Mouse (Mus musculus): Measurements from ENCODE around the gene Ppp1r2. TPM values are rescaled to one million over a fixed set of nuclear protein-coding genes. Genes with fewer than 3 reads are reported as not detected.

The Ppp1r2 gene
- polyA plus RNA-seq, 1 experiment = 31.7 TPM

GRCm38 (mm10) chr16:31210453-31210852 is 64.6 kb downstream of the Ppp1r2 start:
- no peak for DNase-seq
- peaks cover 9% of the 10 kb centered on the region for H3K4me1 ChIP-seq (replicated peaks; ENCODE audit: control insufficient read depth, insufficient read depth, low read length)
- TF ChIP-seq CTCF (IDR thresholded peaks at IDR 0.05; ENCODE audit: borderline replicate concordance, control insufficient read depth, extremely low read depth, insufficient read depth, low read length, poor library complexity) (no peak), POLR2A (IDR thresholded peaks at IDR 0.05; ENCODE audit: control insufficient read depth, extremely low read depth, insufficient read depth, low read length, poor library complexity) (no peak)
- H3K4me3 ChIP-seq (ENCODE audit: control insufficient read depth, insufficient read depth, low read length) = no peak overlapping the region
- WGBS = 45% methylated on average over 4 of the region's 4 CpGs
- no peaks in the 10 kb centered on the region for H3K36me3 ChIP-seq (ENCODE audit: control insufficient read depth, insufficient read depth, low read length)
- H3K27me3 ChIP-seq (ENCODE audit: control insufficient read depth, insufficient read depth, low read length) = no peaks in the 10 kb centered on the region
- no peak overlapping the region for H3K27ac ChIP-seq (ENCODE audit: control insufficient read depth, insufficient read depth, low read length)

- Histone ChIP-seq H3K27me3 (ENCODE audit: control insufficient read depth, insufficient read depth, low read length) (no peaks in the 10 kb centered on the region), H3K27ac (ENCODE audit: control insufficient read depth, insufficient read depth, low read length) (no peak overlapping the region), H3K36me3 (ENCODE audit: control insufficient read depth, insufficient read depth, low read length) (no peaks in the 10 kb centered on the region), H3K4me1 (replicated peaks; ENCODE audit: control insufficient read depth, insufficient read depth, low read length) (peaks cover 9% of the 10 kb centered on the region), H3K4me3 (ENCODE audit: control insufficient read depth, insufficient read depth, low read length) (no peak overlapping the region)
- 3% methylated on average over 5 of the region's 5 CpGs for WGBS
- DNase-seq = no peak
- TF ChIP-seq CTCF (IDR thresholded peaks at IDR 0.05; ENCODE audit: borderline replicate concordance, control insufficient read depth, extremely low read depth, insufficient read depth, low read length, poor library complexity) (no peak), POLR2A (IDR thresholded peaks at IDR 0.05; ENCODE audit: control insufficient read depth, extremely low read depth, insufficient read depth, low read length, poor library complexity) (no peak)
These were observed 65.2 kb downstream of the Ppp1r2 start for GRCm38 (mm10) chr16:31209911-31210310.

GRCm38 (mm10) chr16:31205726-31206125 is 69.4 kb downstream of the Ppp1r2 start:
- no peak overlapping the region for H3K4me3 ChIP-seq (ENCODE audit: control insufficient read depth, insufficient read depth, low read length)
- peaks cover 9% of the 10 kb centered on the region for H3K4me1 ChIP-seq (replicated peaks; ENCODE audit: control insufficient read depth, insufficient read depth, low read length)
- no peaks in the 10 kb centered on the region for H3K27me3 ChIP-seq (ENCODE audit: control insufficient read depth, insufficient read depth, low read length)
- H3K27ac ChIP-seq (ENCODE audit: control insufficient read depth, insufficient read depth, low read length) = no peak overlapping the region
- H3K36me3 ChIP-seq (ENCODE audit: control insufficient read depth, insufficient read depth, low read length) = no peaks in the 10 kb centered on the region
- DNase-seq = no peak
- TF ChIP-seq CTCF (IDR thresholded peaks at IDR 0.05; ENCODE audit: borderline replicate concordance, control insufficient read depth, extremely low read depth, insufficient read depth, low read length, poor library complexity) = no peak
- no peak for TF ChIP-seq POLR2A (IDR thresholded peaks at IDR 0.05; ENCODE audit: control insufficient read depth, extremely low read depth, insufficient read depth, low read length, poor library complexity)
- WGBS = 48% methylated on average over 7 of the region's 7 CpGs

DNA sequence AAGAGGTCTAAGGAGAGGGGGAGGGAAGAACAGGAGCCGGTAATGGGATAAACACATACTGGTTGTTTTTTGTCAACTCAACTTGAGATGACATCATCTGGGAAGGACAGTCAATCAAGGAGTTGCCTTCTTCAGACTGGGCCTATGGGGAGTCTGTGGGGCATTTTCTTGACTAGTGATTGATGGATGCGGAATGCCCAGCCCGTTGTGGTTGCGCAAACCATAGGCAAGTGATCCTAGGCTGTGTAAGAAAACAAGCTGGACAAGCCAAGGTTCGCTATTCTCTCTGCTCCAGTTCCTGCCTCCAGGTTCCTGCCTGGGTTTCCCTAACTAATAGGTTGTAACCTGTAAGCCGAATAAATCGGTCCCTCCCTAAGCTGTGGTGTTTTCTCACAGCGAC is 69.9 kb downstream of the Ppp1r2 start:
- Histone ChIP-seq H3K4me1 (replicated peaks; ENCODE audit: control insufficient read depth, insufficient read depth, low read length) (peaks cover 7% of the 10 kb centered on the region), H3K27ac (ENCODE audit: control insufficient read depth, insufficient read depth, low read length) (no peak overlapping the region), H3K27me3 (ENCODE audit: control insufficient read depth, insufficient read depth, low read length) (no peaks in the 10 kb centered on the region), H3K4me3 (ENCODE audit: control insufficient read depth, insufficient read depth, low read length) (no peak overlapping the region), H3K36me3 (ENCODE audit: control insufficient read depth, insufficient read depth, low read length) (no peaks in the 10 kb centered on the region)
- WGBS = 92% methylated on average over 8 of the region's 8 CpGs
- TF ChIP-seq CTCF (IDR thresholded peaks at IDR 0.05; ENCODE audit: borderline replicate concordance, control insufficient read depth, extremely low read depth, insufficient read depth, low read length, poor library complexity) = no peak
- TF ChIP-seq POLR2A (IDR thresholded peaks at IDR 0.05; ENCODE audit: control insufficient read depth, extremely low read depth, insufficient read depth, low read length, poor library complexity) = no peak
- no peak for DNase-seq

DNA sequence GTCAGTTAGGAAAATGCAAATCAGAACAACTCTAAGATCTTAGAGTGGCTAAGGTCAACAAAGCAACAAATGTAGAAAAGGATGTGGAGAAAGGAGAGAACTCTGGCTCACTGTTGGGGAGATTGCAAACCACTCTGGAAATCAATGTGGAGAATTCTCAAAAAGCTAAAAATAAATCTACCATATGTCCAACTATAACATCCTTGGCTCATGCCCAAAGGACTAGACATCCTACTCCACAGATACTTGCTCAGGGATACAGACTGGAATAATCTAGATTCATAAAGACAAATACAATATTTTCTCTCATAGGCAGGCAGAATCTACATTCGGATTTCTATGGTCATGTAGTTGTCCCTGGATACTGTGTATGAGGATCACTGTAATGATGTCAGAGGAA is 70.9 kb downstream of the Ppp1r2 start:
- peaks cover 7% of the 10 kb centered on the region for H3K4me1 ChIP-seq (replicated peaks; ENCODE audit: control insufficient read depth, insufficient read depth, low read length)
- DNase-seq = no peak
- H3K36me3 ChIP-seq (ENCODE audit: control insufficient read depth, insufficient read depth, low read length) = no peaks in the 10 kb centered on the region
- no peak overlapping the region for H3K4me3 ChIP-seq (ENCODE audit: control insufficient read depth, insufficient read depth, low read length)
- WGBS = 90% methylated on average over 1 of the region's 1 CpGs
- TF ChIP-seq CTCF (IDR thresholded peaks at IDR 0.05; ENCODE audit: borderline replicate concordance, control insufficient read depth, extremely low read depth, insufficient read depth, low read length, poor library complexity) = no peak
- TF ChIP-seq POLR2A (IDR thresholded peaks at IDR 0.05; ENCODE audit: control insufficient read depth, extremely low read depth, insufficient read depth, low read length, poor library complexity) = no peak
- no peak overlapping the region for H3K27ac ChIP-seq (ENCODE audit: control insufficient read depth, insufficient read depth, low read length)
- H3K27me3 ChIP-seq (ENCODE audit: control insufficient read depth, insufficient read depth, low read length) = no peaks in the 10 kb centered on the region

GRCm38 (mm10) chr16:31201704-31202103 is 73.4 kb downstream of the Ppp1r2 start:
- H3K4me1 ChIP-seq (replicated peaks; ENCODE audit: control insufficient read depth, insufficient read depth, low read length) = peaks cover 10% of the 10 kb centered on the region
- H3K36me3 ChIP-seq (ENCODE audit: control insufficient read depth, insufficient read depth, low read length) = no peaks in the 10 kb centered on the region
- H3K4me3 ChIP-seq (ENCODE audit: control insufficient read depth, insufficient read depth, low read length) = no peak overlapping the region
- H3K27me3 ChIP-seq (ENCODE audit: control insufficient read depth, insufficient read depth, low read length) = no peaks in the 10 kb centered on the region
- TF ChIP-seq CTCF (IDR thresholded peaks at IDR 0.05; ENCODE audit: borderline replicate concordance, control insufficient read depth, extremely low read depth, insufficient read depth, low read length, poor library complexity) (no peak), POLR2A (IDR thresholded peaks at IDR 0.05; ENCODE audit: control insufficient read depth, extremely low read depth, insufficient read depth, low read length, poor library complexity) (no peak)
- no peak overlapping the region for H3K27ac ChIP-seq (ENCODE audit: control insufficient read depth, insufficient read depth, low read length)
- no peak for DNase-seq
- 66% methylated on average over 2 of the region's 2 CpGs for WGBS

Other genes with a start within 250 kb of the Ppp1r2 start
- gene Xxylt1, start 193.8 kb downstream of the Ppp1r2 start, polyA plus RNA-seq (2012; rRNA removed) = 13.2 and 15.4 TPM in 2 replicates
- gene Acap2, start 74.0 kb downstream of the Ppp1r2 start, polyA plus RNA-seq (2012; rRNA removed) = 21.4 and 25.5 TPM in 2 replicates
- 4.3 and 6.1 TPM in 2 replicates for gene Apod, start 39.5 kb upstream of the Ppp1r2 start, polyA plus RNA-seq (2012; rRNA removed)
- gene Bdh1, start 147.0 kb upstream of the Ppp1r2 start, polyA plus RNA-seq (2012; rRNA removed) = 59.4 and 78.8 TPM in 2 replicates

Data from thymus, adult 2 months (tissue).